17 mouse cellular contexts compared by ENCODE assay signal in genomic region chr14:73056813-73057212, GRCm38 (mm10). TPM values are rescaled to one million over a fixed set of nuclear protein-coding genes. Genes with fewer than 3 reads are reported as not detected.
"Had no signal": no experiment of that assay in that cellular context is flagged by ENCODE, and none has a peak within 500 bp of the region (broad histone marks: within the 10 kb centered on the region; RNA-seq: fewer than 3 reads in every experiment).

No protein-coding gene starts in this region.

- H3K36me3 ChIP-seq: kidney, embryonic 15.5 days; limb, embryonic 10.5 days; limb, embryonic 13.5 days; liver, embryonic 13.5 days; midbrain, embryonic 12.5 days; midbrain, embryonic 15.5 days; neural tube, embryonic 13.5 days; stomach, embryonic 15.5 days had no signal

- H3K4me3 ChIP-seq: kidney, embryonic 15.5 days; limb, embryonic 10.5 days; limb, embryonic 13.5 days; liver, embryonic 13.5 days; midbrain, embryonic 12.5 days; midbrain, embryonic 15.5 days; neural tube, embryonic 13.5 days; stomach, embryonic 15.5 days had no signal

- H3K4me1 ChIP-seq: kidney, embryonic 15.5 days; limb, embryonic 10.5 days; limb, embryonic 13.5 days; liver, embryonic 13.5 days; midbrain, embryonic 12.5 days; midbrain, embryonic 15.5 days; neural tube, embryonic 13.5 days; stomach, embryonic 15.5 days had no signal

- H3K9ac ChIP-seq: kidney, embryonic 15.5 days; limb, embryonic 13.5 days; liver, embryonic 13.5 days; midbrain, embryonic 12.5 days; midbrain, embryonic 15.5 days; neural tube, embryonic 13.5 days; stomach, embryonic 15.5 days had no signal

- H3K9me3 ChIP-seq: kidney, embryonic 15.5 days; limb, embryonic 10.5 days; limb, embryonic 13.5 days; liver, embryonic 13.5 days; midbrain, embryonic 12.5 days; midbrain, embryonic 15.5 days; neural tube, embryonic 13.5 days; stomach, embryonic 15.5 days had no signal

- DNase-seq: kidney, adult 8-10 months; kidney, postnatal 10 days; kidney, postnatal 36 days; liver; liver, embryonic 13.5 days; lung, adult 2 months; retina, postnatal 1 day; right cerebral cortex, postnatal 25 days; spleen, adult 18-20 months; thymus, postnatal 25 days had no signal

- H3K27me3 ChIP-seq: kidney, embryonic 15.5 days; limb, embryonic 13.5 days; liver, embryonic 13.5 days; midbrain, embryonic 12.5 days; midbrain, embryonic 15.5 days; neural tube, embryonic 13.5 days; stomach, embryonic 15.5 days had no signal

- H3K27ac ChIP-seq: kidney, embryonic 15.5 days; limb, embryonic 10.5 days; limb, embryonic 13.5 days; liver, embryonic 13.5 days; midbrain, embryonic 12.5 days; midbrain, embryonic 15.5 days; neural tube, embryonic 13.5 days; stomach, embryonic 15.5 days had no signal

- ATAC-seq: midbrain, embryonic 15.5 days had no signal

- H3K4me2 ChIP-seq: kidney, embryonic 15.5 days; limb, embryonic 13.5 days; liver, embryonic 13.5 days; midbrain, embryonic 12.5 days; midbrain, embryonic 15.5 days; neural tube, embryonic 13.5 days; stomach, embryonic 15.5 days had no signal

RNA-seq across cellular contexts. Expression of gene Cysltr2, which starts 7.9 kb away (rescaled TPM):
- polyA plus RNA-seq: limb, embryonic 10.5 days; limb, embryonic 13.5 days; midbrain, embryonic 12.5 days; stomach, embryonic 15.5 days had no signal
